Mouse (Mus musculus) hindbrain, embryonic 16.5 days (tissue): ENCODE data around the gene Gnb2. TPM values are rescaled to one million over a fixed set of nuclear protein-coding genes. Genes with fewer than 3 reads are reported as not detected.

ENCODE experiments used
- ATAC-seq: fragments of 200-750 bp; cut with Nextera tagmentation; 2 replicates; pipeline ENCODE4 v1.8.0; 2017; ENCODE audit warnings: moderate TSS enrichment, moderate library complexity
- H3K27ac ChIP-seq: fragments of 300-500 bp; sonication (generic); 2 replicates; pipeline ENCODE4 v1.5.1; 2014; ENCODE audit warnings: low read depth, mild to moderate bottlenecking, control low read depth, low read length, moderate library complexity
- H3K27me3 ChIP-seq: fragments of 300-500 bp; sonication (generic); replicated peaks from 2 replicates; pipeline ENCODE4 v1.6.1; 2014; ENCODE audit warnings: low read length; ENCODE audit not compliant: control insufficient read depth, insufficient read depth
- H3K36me3 ChIP-seq: fragments of 300-500 bp; sonication (generic); 2 replicates; pipeline ENCODE4 v1.6.1; 2014; ENCODE audit warnings: mild to moderate bottlenecking, low read length, moderate library complexity, mixed read lengths; ENCODE audit not compliant: control insufficient read depth, insufficient read depth
- H3K4me1 ChIP-seq: fragments of 300-500 bp; sonication (generic); 2 replicates; pipeline ENCODE4 v1.6.1; 2014; ENCODE audit warnings: low read depth, low read length; ENCODE audit not compliant: control insufficient read depth, insufficient read depth
- H3K4me2 ChIP-seq: fragments of 300-500 bp; sonication (generic); 2 replicates; pipeline ENCODE4 v1.6.1; 2014; ENCODE audit warnings: mild to moderate bottlenecking, low read length, control low read depth, moderate library complexity
- H3K4me3 ChIP-seq: fragments of 300-500 bp; sonication (generic); 2 replicates; pipeline ENCODE4 v1.5.1; 2014; ENCODE audit warnings: mild to moderate bottlenecking, low read length, control low read depth, moderate library complexity
- H3K9ac ChIP-seq: fragments of 300-500 bp; sonication (generic); 2 replicates; pipeline ENCODE4 v1.6.1; 2014; ENCODE audit warnings: low read depth, mild to moderate bottlenecking, control low read depth, low read length, moderate library complexity
- H3K9me3 ChIP-seq: fragments of 300-500 bp; sonication (generic); 2 replicates; pipeline ENCODE4 v1.6.1; 2014; ENCODE audit warnings: mild to moderate bottlenecking, low read length, moderate library complexity; ENCODE audit not compliant: control insufficient read depth
- WGBS: fragments of 180-500 bp; shearing (Covaris S2); extraction: QIAGEN DNeasy Blood & Tissue Kit; methylation state at CpG from one replicate; pipeline ENCODE4 v1.1.7; 2014; 5-methylcytosine and 5-hydroxymethylcytosine counted together
- polyA plus RNA-seq: library from polyadenylated mRNA; unstranded; fragments of >200 nt; fragmentation: Nextera tagmentation; extraction: Ambion mirVana; gene quantifications from 2 replicates; pipeline ENCODE4 v1.2.1, GENCODE M21; 2015

Gnb2 gene
- polyA plus RNA-seq, 1 experiment from 2014 or later = 521 TPM

- Histone ChIP-seq H3K9me3 (no peaks in the 10 kb centered on the region), H3K27ac (no peak overlapping the region), H3K27me3 (no peaks in the 10 kb centered on the region), H3K9ac (no peak overlapping the region), H3K4me3 (no peak overlapping the region), H3K4me2 (no peak overlapping the region), H3K36me3 (peaks cover 13% of the 10 kb centered on the region), H3K4me1 (peaks cover 2% of the 10 kb centered on the region; the same call in 1 of the 2 replicates)
- ATAC-seq = no peak
- 81% methylated on average over 8 of the region's 8 CpGs for WGBS
These were observed 35.0 kb upstream of the Gnb2 start for GRCm38 (mm10) chr5:137568223-137568798.

GRCm38 (mm10) chr5:137566416-137566815 is 33.1 kb upstream of the Gnb2 start:
- Histone ChIP-seq H3K4me1 (peaks cover 2% of the 10 kb centered on the region; the same call in 1 of the 2 replicates), H3K36me3 (peaks cover 13% of the 10 kb centered on the region), H3K9ac (no peak overlapping the region), H3K9me3 (no peaks in the 10 kb centered on the region), H3K27ac (no peak overlapping the region), H3K27me3 (no peaks in the 10 kb centered on the region), H3K4me2 (no peak overlapping the region), H3K4me3 (no peak overlapping the region)
- 92% methylated on average over 5 of the region's 5 CpGs for WGBS
- ATAC-seq = no peak

GRCm38 (mm10) chr5:137565744-137566143 is 32.4 kb upstream of the Gnb2 start:
- 58% methylated on average over 6 of the region's 6 CpGs for WGBS
- Histone ChIP-seq H3K9ac (no peak overlapping the region), H3K4me1 (peaks cover 2% of the 10 kb centered on the region; the same call in 1 of the 2 replicates), H3K36me3 (peaks cover 13% of the 10 kb centered on the region), H3K4me3 (no peak overlapping the region), H3K4me2 (no peak overlapping the region), H3K27me3 (no peaks in the 10 kb centered on the region), H3K27ac (no peak overlapping the region), H3K9me3 (no peaks in the 10 kb centered on the region)
- ATAC-seq = no peak

- Histone ChIP-seq H3K27ac (no peak overlapping the region), H3K27me3 (no peaks in the 10 kb centered on the region), H3K4me1 (peaks cover 2% of the 10 kb centered on the region; the same call in 1 of the 2 replicates), H3K36me3 (peaks cover 13% of the 10 kb centered on the region), H3K9me3 (no peaks in the 10 kb centered on the region), H3K4me2 (no peak overlapping the region), H3K9ac (no peak overlapping the region), H3K4me3 (no peak overlapping the region)
- no peak for ATAC-seq
- 74% methylated on average over 10 of the region's 10 CpGs for WGBS
These were observed 29.7 kb upstream of the Gnb2 start for GRCm38 (mm10) chr5:137562965-137563364.

GRCm38 (mm10) chr5:137561556-137561955 is 28.2 kb upstream of the Gnb2 start:
- Histone ChIP-seq H3K4me2 (no peak overlapping the region), H3K4me1 (peaks cover 2% of the 10 kb centered on the region; the same call in 1 of the 2 replicates), H3K27ac (no peak overlapping the region), H3K27me3 (no peaks in the 10 kb centered on the region), H3K9me3 (no peaks in the 10 kb centered on the region), H3K9ac (no peak overlapping the region), H3K36me3 (peaks cover 6% of the 10 kb centered on the region), H3K4me3 (no peak overlapping the region)
- no peak for ATAC-seq
- 51% methylated on average over 6 of the region's 6 CpGs for WGBS

- H3K9me3 ChIP-seq = no peaks in the 10 kb centered on the region
- peak; percentile 24; the same call in 1 of the 2 replicates for ATAC-seq
- WGBS = 45% methylated on average over 11 of the region's 11 CpGs
- H3K27ac ChIP-seq = peak overlapping the region; percentile 77
- peak overlapping the region; percentile 73 for H3K4me3 ChIP-seq
- H3K4me1 ChIP-seq = peaks cover 12% of the 10 kb centered on the region
- peak overlapping the region; percentile 87 for H3K9ac ChIP-seq
- no peaks in the 10 kb centered on the region for H3K36me3 ChIP-seq
- H3K27me3 ChIP-seq = no peaks in the 10 kb centered on the region
- H3K4me2 ChIP-seq = peak overlapping the region; percentile 77
These were observed 20.6 kb upstream of the Gnb2 start for GRCm38 (mm10) chr5:137553898-137554297.

GRCm38 (mm10) chr5:137553411-137553837 is 20.1 kb upstream of the Gnb2 start, which contains the start of gene Actl6b:
Gene Actl6b, plus strand, starts transcription at chr5:137553517.
- 3% methylated on average over 20 of the region's 37 CpGs for WGBS
- H3K27me3 ChIP-seq = no peaks in the 10 kb centered on the region
- peaks cover 12% of the 10 kb centered on the region for H3K4me1 ChIP-seq
- ATAC-seq = peak; percentile 97
- peak within 1 kb of the TSS; percentile 87 for H3K9ac ChIP-seq
- H3K4me2 ChIP-seq = peak within 1 kb of the TSS; percentile 77
- H3K27ac ChIP-seq = peak within 1 kb of the TSS; percentile 77
- H3K36me3 ChIP-seq = no peaks in the 10 kb centered on the region
- H3K9me3 ChIP-seq = no peaks in the 10 kb centered on the region
- peak within 1 kb of the TSS; percentile 73 for H3K4me3 ChIP-seq

- H3K9ac ChIP-seq = peak overlapping the region; percentile 87
- ATAC-seq = no peak
- peak overlapping the region; percentile 77 for H3K4me2 ChIP-seq
- WGBS = 21% methylated on average over 6 of the region's 6 CpGs
- H3K36me3 ChIP-seq = no peaks in the 10 kb centered on the region
- H3K4me3 ChIP-seq = peak overlapping the region; percentile 73
- H3K9me3 ChIP-seq = no peaks in the 10 kb centered on the region
- H3K4me1 ChIP-seq = peaks cover 12% of the 10 kb centered on the region
- no peaks in the 10 kb centered on the region for H3K27me3 ChIP-seq
- peak overlapping the region; percentile 77 for H3K27ac ChIP-seq
These were observed 19.7 kb upstream of the Gnb2 start for GRCm38 (mm10) chr5:137553000-137553399.

- no peak overlapping the region for H3K4me3 ChIP-seq
- whole genome bisulfite sequencing = 81% methylated on average over 5 of the region's 5 CpGs
- H3K27ac ChIP-seq = no peak overlapping the region
- H3K36me3 ChIP-seq = no peaks in the 10 kb centered on the region
- H3K9ac ChIP-seq = no peak overlapping the region
- no peaks in the 10 kb centered on the region for H3K9me3 ChIP-seq
- H3K4me1 ChIP-seq = peaks cover 12% of the 10 kb centered on the region
- no peak for ATAC-seq
- H3K27me3 ChIP-seq = no peaks in the 10 kb centered on the region
- no peak overlapping the region for H3K4me2 ChIP-seq
These were observed 17.8 kb upstream of the Gnb2 start for GRCm38 (mm10) chr5:137551119-137551518.
